Mouse (Mus musculus): ENCODE data around the gene Snx33.
A peak's percentile ranks its signal among the peaks of the same experiment; 100 is the strongest.
"Not testable (repeated sequence)": the region's sequence is repeated elsewhere in the genome, so short reads cannot be mapped to it uniquely, and the experiment has no call there.

Gene Snx33

DNA sequence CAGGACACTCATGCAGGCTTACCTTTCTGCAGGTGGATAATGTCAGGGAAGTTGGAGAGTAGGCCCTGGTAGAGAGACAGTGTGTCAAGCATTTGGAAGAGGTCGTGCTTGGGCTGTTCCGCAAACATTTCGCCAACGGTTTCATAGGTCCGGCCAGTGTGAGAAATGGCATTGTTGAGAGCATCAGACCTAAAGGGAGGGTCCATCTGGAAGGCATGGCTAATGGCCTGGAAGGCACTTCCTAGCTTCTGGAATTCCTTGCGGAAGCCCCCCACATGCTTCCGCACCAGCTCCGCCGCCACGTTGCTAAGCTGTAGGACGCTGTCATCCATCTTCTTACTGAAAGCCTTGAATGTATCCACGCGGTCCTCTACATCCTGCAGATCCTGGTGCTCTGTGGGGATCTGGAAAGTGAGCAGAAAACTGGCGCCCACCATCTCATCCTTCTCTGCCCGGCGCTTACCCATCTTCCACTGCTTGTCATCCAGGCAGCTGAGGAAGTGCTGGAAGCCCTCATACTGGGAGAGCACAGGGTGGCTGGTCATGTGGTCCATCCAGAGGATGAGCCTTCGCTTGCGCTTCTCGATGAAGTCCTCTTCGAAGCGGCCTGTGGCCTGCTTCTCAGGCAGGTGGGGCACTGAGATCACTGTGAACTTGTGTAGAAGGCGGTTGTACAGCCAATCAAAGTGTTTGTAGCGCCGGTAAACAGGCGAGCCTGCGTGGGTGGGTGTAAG lies 2.7 kb downstream of the Snx33 start:
- no peak for DNase-seq (ENCODE audit: low spot score)

DNA sequence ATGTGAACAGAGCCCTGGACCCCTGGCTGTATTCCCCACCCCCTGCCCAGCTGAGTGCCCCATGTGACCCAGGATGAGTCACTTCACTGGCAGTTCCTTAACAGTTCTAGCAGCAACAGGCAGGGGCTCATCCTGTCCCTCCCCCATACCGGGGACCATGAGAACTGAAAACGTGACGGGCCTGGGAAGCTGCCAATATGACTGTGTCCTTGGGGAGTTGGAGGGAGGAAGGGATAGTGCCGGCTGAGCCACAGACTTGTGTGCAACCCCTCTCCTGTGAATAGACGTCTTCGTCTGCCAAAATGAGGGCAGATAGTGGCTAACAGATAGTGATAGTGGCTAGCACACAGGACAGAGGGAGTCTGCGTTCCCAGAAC lies 3.5 kb downstream of the Snx33 start:
- no peak for DNase-seq (ENCODE audit: low spot score)

DNA sequence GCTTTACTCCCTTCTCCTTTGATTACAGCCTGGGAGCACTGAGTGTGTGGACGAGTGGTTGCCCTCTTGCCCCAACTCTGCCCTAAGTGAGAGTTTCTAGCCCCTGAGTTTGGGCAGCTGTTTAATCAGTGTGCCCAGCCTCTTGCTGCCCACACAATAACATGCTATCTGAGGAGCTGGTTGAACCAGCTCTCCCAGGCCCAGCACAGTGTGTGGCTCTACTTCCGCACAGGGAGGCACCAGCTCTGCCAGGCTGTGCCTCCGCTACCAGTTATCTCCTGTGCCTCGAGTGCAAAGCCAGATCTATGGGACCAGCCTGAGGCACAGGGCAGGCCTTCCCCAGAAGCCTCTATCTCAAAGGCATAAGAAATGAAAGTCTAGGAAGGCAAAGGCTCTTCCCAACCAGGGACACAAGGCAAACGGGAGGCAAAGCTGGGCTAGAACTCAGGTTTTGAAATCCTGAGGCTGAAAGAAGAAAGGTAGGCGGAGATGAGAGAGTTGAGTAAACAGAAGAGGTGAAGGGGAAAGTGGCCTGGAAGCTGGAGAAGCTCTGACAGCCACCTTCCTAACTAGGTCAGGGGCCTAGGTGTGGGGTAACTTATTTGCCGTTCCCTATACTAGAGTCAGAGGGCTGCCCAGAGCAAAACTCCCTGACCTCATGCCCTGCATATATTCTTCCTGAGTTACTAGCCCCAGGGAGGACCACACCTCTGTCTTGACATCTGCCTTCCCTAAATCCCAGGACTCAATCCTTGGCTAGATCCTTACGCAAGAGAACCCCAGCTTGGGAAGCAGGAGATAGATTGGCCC lies 4.1 kb downstream of the Snx33 start:
- no peak for DNase-seq (ENCODE audit: low spot score)

DNA sequence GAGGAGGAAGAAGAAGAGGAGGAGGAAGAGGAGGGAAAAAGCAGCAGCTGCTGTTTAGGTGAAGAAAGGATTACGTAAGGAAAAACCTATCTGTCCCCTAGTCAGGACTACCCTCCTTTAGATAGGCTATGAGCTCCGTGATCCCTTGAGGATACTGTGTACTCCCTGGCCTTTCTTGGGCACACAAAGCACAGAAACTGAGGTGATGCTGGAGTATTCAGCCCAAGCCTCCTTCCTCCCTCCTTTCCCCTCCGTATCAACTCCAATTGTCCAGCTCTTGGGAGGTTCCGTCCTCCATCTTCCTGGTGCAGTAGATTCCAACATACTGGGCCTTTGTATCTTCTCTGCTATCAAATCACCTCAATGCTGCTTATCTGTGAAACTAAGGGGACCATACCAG lies 5.4 kb downstream of the Snx33 start:
- DNase-seq (ENCODE audit: low spot score): no peak

DNA sequence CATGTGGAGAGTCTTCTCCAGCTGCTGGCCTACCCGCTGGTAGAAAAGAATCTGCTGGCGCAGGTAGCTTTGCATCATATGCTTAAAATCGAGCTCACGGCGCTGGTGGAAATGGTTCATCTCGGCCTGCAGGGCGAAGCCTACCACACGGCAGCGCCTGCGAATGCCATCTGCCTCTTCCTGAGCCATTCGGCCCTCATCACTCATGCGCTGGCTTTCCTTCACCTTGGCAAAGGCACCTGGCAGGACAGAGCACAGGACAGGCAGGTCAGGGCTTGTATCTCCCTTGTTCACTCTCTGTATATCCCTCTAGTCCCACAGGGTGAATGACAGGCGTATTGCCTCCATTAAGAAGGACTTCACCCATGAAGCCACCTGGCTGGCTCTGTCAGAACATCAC lies 9.7 kb downstream of the Snx33 start:
- no peak for DNase-seq (ENCODE audit: low spot score)

DNA sequence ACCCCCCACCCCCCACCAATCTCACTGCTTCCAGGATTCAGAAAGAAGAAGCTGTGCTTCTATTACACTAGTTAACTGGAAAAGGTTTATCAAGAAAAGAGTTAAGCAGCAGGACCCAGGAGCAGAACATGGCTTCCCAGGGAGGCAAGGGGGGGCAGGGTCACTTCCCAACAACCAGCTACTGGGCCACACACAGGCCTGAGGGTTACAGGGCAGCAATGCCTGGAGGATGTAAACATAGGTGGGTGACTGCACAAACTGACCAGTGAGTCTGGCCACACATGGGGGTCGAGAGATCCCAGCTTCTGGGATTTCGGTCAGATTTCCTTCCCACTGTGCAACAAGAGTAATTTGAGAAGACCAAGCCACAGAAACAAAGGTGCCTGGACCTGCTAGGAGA lies 11.0 kb downstream of the Snx33 start:
- DNase-seq (ENCODE audit: low spot score): no peak

DNA sequence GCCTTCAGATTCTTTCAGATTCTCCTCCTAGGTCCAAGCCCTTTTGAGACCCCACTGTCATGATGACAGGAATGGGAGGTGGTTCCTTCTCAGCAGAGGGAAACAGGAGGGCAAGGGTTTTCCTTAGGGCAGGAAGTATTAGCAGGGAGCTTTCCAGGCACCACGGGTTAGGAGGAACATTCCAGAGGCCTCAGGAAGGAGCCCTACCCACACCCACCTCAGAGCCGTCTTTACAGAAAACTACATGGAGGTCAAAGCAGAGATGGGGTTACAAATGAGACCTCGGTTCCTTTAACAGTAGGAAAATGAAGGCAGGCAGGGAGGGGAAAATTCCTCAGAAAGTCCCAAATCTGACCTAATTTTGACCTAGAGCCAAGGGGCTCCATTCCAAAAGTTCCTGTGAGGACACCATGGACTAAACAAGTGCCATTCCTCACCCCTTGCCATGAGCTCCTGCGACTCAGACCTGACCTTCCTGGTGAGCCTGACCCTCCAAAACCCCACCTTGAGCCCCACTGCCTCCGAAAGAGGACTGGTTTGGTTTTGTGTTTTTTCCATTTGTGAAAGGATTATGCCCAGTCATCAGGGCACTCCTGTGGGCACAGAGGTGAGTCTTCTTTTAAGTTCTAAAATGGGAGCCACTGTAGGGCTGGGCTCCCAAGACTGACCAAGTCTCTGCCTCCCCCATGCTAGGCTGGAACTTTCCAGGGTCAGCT lies 12.3 kb downstream of the Snx33 start:
- DNase-seq (ENCODE audit: low spot score): no peak

DNA sequence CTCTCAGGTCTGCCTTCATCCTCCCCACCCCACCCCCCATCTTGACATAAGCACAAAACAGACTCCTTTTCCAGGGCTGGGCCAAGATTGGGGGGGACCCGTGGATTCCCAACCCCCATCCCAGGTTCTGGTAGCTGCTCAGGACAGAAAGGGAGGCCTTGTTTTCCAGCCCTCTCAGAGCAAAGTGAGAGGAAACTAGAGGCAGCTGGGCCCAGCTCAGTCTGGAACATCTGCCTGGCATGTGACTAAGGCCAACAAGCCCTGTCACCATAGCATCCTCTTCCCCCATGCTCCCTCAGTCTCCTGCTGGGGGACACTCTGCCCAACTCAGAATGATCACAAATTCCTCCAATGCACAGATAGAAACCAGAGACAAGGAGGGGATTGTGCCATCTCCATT lies 13.1 kb downstream of the Snx33 start:
- no peak for DNase-seq (ENCODE audit: low spot score)

DNA sequence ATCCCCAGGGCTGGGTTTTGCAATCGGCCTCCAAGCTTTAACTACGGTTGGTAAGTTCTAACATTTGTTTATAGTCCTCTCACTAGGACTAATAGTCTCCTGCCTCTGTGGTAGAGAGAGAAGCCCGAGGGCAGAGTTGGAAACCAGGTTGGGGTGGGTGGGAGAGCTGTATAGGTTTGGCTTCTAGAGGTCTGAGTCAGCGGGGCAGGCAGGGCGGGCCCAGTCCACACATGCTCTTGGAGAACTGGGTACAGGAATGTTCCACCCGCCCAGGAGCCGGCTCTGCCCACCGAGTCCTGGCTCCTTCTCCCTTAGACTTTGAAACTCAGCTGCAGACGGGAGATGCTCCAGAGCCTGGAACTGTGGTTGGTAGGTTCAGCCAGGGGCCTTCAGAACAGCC lies 14.2 kb downstream of the Snx33 start:
- DNase-seq (ENCODE audit: low spot score): no peak

DNA sequence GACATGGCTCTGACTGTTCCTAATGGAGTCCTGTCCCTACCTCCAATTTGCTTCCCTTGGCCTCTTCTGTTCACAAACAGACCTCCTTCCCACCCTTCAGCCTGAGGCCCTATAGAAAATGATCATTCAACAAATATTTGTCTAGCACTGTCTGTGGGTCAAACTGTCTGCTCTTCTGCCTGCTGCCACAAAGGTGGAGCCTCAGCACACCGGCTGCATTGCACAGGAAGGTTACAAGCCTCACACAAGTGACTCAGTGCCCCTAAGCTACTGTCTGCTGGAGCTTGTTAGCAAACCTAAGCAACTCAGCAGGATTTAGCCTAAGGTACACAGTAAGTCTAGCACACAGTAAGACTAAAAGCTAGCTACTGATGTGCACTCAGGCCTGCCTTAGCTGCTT lies 17.2 kb downstream of the Snx33 start:
- DNase-seq (ENCODE audit: low spot score): no peak

DNA sequence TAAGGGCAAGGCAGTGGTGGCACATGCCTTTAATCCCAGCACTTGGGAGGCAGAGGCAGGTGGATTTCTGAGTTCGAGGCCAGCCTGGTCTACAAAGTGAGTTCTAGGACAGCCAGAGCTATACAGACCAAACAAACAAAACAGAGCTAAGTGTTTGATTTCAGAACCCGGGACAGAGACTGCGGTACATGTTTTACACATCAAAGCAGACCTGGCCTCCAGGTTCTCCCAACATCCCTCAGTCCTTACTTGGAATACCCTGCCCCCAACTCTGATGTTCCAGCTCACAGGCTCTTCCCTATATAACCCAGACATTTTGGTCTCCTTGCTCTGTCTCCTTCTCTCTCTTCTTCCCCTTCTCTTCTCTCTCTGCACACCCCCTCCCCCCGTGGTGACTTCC lies 18.2 kb downstream of the Snx33 start:
- not testable (repeated sequence) for DNase-seq (ENCODE audit: low spot score)

DNA sequence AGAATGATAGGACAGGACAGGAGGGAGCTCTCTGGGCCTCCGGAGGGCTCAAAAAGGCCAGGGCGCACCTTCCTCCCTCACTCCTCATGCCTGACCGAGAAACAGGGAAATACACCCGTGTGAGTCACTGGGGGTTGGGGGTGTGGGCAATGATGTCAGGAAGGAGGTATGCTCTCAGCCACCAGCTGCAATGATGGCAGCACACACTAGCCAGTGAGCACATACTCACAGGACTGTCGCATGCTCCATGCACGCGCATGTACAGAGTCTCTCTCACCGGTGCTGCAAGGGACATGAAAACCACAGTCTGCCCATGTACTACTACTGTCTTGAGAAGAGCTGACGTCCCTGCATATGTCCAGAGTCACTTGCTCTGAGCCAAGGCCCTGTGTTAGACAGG lies 20.6 kb downstream of the Snx33 start:
- DNase-seq (ENCODE audit: low spot score): no peak

DNA sequence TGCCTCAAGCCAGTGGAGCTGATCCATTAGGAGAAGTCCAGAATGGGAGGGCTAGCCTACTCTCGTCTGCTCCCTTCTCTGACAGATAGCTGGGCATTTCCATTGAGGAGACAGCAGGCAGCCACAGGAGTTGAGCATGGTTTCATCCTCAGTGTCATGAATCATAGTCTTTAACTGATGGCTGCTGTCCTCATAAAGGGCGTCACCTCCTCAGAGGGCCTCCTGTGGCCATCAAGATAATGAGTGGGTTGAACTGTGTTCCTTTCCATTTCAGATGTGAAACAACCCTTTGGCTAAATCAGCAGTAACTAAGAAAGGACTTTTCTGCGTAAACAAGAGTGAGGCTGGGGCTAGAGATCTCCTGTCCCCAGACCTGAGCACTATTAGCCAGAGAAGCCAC lies 24.5 kb downstream of the Snx33 start:
- DNase-seq (ENCODE audit: low spot score): no peak

DNA sequence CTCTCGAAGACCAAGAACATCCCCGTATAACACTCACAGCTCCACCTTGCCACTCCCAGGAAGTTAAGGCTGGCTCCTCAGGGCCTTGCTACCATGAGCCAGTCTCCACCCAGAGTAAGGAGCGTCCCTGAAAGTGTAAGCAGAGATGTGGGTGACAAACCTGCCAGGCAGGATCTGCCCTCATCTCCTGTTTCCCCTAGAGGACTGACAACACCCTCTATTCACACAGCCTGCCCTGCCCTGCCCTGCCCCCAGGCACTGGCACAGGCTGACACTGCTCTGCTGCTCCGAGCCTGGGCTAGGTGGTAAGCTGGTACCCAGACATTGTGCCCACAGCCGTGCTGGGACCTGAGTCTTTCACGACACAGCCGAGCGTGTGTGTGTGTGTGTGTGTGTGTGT lies 27.0 kb downstream of the Snx33 start:
- DNase-seq (ENCODE audit: low spot score): no peak

DNA sequence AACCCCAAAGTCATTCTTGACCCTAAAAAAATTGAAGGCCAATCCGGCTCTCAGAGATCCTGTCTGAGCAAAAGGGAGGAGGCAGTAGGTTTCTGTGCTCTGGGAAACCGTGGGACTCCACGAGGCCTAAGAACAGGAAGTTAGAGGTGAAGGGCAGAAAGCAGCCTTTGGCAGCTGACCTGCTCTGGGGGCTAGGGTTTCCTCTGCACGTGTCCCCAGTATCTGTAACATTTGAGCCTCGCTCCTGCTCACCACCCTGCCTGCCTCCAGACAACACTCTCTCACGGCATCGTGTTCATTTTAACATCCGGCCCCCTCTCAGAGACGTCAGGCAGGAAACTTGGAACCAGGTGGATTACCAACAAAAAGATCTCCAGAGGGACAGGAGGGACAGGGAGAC lies 27.6 kb downstream of the Snx33 start:
- no peak for DNase-seq (ENCODE audit: low spot score)

DNA sequence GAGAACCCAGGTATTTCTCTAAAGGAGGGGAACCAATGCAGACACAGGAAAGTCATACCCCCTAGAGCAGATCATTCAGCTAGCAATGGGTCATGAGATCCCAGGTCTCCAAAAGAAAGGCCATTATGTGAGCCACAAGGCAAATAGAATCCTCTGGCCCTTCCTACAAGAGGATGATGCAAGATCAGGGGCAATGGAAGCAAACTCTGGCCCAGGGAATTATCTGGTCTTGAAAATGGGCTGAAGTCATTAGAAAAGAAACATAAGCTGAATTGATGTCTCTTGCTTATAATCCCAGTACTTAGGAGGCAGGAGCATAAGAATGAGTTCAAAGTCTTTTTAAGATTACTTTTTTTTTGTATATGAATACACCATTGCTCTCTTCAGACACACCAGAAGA lies 28.1 kb downstream of the Snx33 start:
- DNase-seq (ENCODE audit: low spot score): no peak

DNA sequence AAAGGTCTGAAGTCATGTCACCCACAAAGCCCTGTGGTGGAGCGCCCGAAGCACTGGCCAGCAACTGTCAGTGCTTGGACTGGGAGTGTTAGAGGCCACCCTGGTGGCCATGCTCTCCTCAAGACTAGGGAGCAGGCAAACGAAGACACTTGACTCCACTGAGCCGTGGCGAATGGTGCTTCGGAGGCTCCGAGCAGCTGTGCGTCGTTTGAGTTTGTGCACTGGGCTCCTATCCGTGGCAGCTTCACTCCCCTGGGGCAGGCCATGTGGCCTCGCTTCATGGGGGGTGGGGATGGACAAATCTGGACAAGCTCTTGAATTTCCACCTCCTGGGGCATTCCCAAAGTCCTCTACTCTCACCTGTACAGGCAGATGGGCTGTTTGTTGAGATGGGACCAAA lies 28.8 kb downstream of the Snx33 start:
- no peak for DNase-seq (ENCODE audit: low spot score)

DNA sequence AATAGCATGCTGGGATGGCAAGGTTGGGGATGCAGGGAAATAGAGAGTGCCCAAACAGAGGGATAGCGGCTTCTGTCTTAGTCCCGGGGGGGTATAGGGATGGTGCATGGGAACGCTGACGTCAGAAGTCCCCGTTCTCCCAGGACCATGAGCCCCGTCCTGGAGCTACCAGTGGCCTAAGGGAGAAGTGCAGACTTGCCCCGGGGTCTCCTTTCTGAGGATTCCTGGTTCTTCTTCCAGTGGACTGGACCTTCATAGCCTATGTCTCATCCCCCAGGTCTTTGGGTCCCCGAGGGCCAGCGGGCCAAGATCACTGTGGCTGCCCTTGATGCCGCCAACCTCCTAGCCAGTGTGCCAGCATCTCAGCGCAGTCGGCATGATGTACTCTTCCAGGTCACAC lies 31.4 kb downstream of the Snx33 start:
- no peak for DNase-seq (ENCODE audit: low spot score)

DNA sequence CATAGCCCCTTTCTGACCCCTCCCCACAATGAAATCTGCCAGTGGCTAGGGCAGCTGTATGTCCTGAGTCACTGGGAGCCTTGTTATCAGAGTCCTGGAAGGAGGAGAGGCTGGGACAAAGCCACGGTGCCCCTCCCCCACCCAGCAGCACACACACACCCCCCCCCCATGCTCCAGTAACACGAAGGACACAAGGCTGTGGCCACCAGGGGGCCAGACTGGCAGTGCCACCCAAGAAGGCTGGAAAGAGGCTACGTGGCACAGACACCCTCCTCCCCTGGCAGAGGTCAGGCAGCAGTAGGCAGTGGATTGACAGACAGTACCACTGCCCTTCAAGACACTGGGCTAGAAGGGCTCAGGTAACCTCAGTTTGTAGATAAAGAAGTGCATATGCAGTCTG lies 34.2 kb downstream of the Snx33 start:
- DNase-seq (ENCODE audit: low spot score): no peak

DNA sequence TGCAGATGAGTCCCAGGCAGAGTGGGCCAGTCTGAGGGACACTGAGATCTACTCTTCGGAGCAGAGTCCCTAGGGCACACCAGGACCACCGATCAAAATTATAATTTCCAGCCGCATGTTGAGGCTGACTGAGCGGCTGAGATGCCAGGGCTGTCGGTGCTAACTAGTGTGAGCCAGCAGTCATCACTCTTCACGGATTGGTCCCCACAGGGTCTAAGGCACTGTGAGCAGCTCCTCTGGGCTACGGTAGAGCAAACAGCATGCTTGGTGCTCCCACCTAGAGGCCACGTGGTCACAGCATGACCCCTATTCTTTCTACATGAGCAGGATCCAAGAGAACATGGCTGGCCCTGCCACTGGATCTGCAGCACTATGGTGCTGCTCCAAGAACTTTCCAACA lies 34.9 kb downstream of the Snx33 start:
- DNase-seq (ENCODE audit: low spot score): no peak

DNA sequence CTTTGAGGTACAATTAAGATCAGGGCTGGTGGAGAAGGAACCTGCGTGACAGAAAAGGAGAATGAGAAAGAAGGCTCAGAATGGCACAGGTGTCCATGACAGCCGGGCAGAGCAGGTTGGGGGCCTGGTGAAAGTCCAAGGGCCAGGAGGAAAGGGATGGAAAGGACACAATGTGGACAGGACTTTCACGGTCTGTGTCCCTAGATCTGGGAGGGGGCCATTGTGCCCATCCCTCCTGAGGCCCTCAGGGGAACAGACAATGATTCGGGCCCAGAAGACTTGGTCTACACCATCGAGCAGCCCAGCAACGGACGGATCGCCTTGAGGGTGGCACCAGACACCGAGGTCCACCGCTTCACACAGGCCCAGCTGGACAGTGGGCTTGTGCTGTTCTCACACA lies 36.1 kb downstream of the Snx33 start:
- no peak for DNase-seq (ENCODE audit: low spot score)

DNA sequence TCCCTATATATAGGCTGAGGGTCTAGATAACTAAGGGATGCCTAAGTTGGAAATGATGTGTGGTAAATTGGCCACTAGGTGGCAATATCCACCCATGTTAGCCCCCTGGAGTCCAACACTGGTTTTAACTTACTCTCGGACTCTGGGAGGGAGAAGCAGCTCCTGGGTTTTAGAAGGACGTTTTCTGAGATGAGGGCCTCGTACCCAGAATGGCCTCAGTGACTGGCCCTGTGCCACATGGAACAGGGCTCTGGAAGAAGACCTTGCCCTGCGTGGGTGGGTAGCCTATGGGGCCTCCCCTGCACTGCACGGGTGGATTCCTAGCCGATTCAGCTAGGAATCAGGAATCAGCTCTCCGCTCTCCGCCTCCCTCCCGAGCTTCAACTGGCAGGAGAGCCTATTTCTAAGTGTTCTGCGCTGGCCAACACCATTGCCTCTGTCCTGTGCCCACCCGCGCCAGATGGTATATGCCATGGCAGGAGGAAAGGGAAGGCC lies 36.6 kb downstream of the Snx33 start:
- peak; percentile 74 for DNase-seq (ENCODE audit: low spot score)
